ENCODE assay signal across 7 mouse cellular contexts in the genomic region with DNA sequence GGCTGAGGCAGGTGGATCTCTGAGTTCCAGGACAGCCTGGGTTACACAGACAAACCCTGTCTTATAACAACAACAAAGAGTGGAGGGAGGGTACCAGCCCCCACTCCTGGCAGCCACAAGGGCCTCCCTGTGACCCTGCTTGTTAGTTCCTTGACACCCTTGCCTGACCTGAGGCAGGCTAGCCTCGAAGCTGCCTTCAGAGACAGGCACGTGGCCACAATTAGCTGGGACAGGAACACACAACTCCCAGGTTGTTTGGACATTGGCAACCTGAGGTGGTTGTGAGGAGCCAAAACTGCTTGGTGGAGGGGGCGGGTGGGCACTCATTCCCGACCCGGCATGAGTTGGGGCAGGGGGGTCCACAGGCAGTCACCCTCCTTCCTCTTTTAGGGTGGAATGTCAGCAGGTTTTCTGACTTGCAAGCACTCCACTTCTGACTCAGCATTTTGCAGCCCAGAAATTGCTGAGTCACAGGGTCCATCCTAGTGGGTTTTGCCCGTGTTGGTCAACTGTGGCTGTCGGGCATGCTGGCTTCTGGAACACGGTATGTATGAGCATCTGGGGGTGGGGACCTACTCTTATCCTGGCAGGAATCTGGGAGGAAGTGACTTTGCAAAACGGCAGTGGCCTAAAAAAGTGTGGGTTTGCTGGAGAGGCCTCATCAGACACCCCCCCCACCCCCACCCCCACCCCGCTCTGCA. TPM values are rescaled to one million over a fixed set of nuclear protein-coding genes. Genes with fewer than 3 reads are reported as not detected.
DNase-seq lines count a peak whose midpoint lies in the region; ATAC-seq and TF ChIP-seq lines count a peak whose summit lies in the region.

No protein-coding gene starts in this region.

- no peak overlapping the region for H3K27ac ChIP-seq in kidney, adult 2 months (ENCODE audit: insufficient read depth, low read depth, low read length)
- no peak overlapping the region for H3K27ac ChIP-seq in kidney, embryonic 16.5 days (ENCODE audit: low read length)
- 0 out of 2 replicates have a peak overlapping the region, but pooled peaks have one; percentile 4 for H3K27ac ChIP-seq in brown adipose tissue, adult 24 weeks (replicated peaks; ENCODE audit: low read depth, low read length)
- peak overlapping the region; percentile 93 for H3K27ac ChIP-seq in liver, postnatal 0 days (ENCODE audit: low read depth)

- TF ChIP-seq POLR2A in kidney, adult 2 months (IDR thresholded peaks at IDR 0.05; ENCODE audit: low read depth, low read length) = no peak

- peaks cover 33% of the 10 kb centered on the region for H3K4me1 ChIP-seq in kidney, adult 2 months (ENCODE audit: control insufficient read depth, insufficient read depth, low read length)
- H3K4me1 ChIP-seq in kidney, embryonic 16.5 days (ENCODE audit: insufficient read depth, low read length) = peaks cover 45% of the 10 kb centered on the region
- H3K4me1 ChIP-seq in brown adipose tissue, adult 24 weeks (ENCODE audit: control insufficient read depth, insufficient read depth, insufficient read length, low read length) = peaks cover 47% of the 10 kb centered on the region
- peaks cover 42% of the 10 kb centered on the region for H3K4me1 ChIP-seq in liver, postnatal 0 days (ENCODE audit: insufficient read depth)

- no peak for TF ChIP-seq CTCF in kidney, adult 2 months (conservative IDR thresholded peaks at IDR 0.05; ENCODE audit: insufficient read depth, insufficient read length, low read depth, low read length)
- TF ChIP-seq CTCF in liver, postnatal 0 days (IDR thresholded peaks at IDR 0.05; ENCODE audit: low read depth) = no peak

- ATAC-seq in kidney, embryonic 16.5 days (ENCODE audit: low FRiP score, low TSS enrichment) = no peak
- ATAC-seq in liver, postnatal 0 days = no peak

- TF ChIP-seq EP300 in liver, postnatal 0 days (IDR thresholded peaks at IDR 0.05; ENCODE audit: low read depth) = no peak

- H3K9ac ChIP-seq in kidney, embryonic 16.5 days (replicated peaks; ENCODE audit: low read length) = no peak overlapping the region
- peak overlapping the region; percentile 92 for H3K9ac ChIP-seq in liver, postnatal 0 days (replicated peaks)

- H3K9me3 ChIP-seq in kidney, embryonic 16.5 days (ENCODE audit: low read length) = no peaks in the 10 kb centered on the region
- H3K9me3 ChIP-seq in liver, postnatal 0 days (ENCODE audit: low read length) = no peaks in the 10 kb centered on the region

- H3K36me3 ChIP-seq in kidney, adult 2 months (ENCODE audit: control insufficient read depth, insufficient read depth, low read length) = no peaks in the 10 kb centered on the region
- peaks cover 8% of the 10 kb centered on the region for H3K36me3 ChIP-seq in kidney, embryonic 16.5 days (ENCODE audit: insufficient read depth, low read length)
- peaks cover 13% of the 10 kb centered on the region for H3K36me3 ChIP-seq in liver, postnatal 0 days (replicated peaks; ENCODE audit: insufficient read depth, low read length)

- H3K4me3 ChIP-seq in kidney, adult 2 months (ENCODE audit: insufficient read depth, low read depth, low read length) = no peak overlapping the region
- H3K4me3 ChIP-seq in kidney, embryonic 16.5 days (ENCODE audit: low read length) = no peak overlapping the region
- no peak overlapping the region for H3K4me3 ChIP-seq in brown adipose tissue, adult 24 weeks (ENCODE audit: insufficient read depth, low read depth, low read length)
- peak overlapping the region; percentile 88 for H3K4me3 ChIP-seq in liver, postnatal 0 days (ENCODE audit: low read depth, low read length)

- no peak overlapping the region for H3K4me2 ChIP-seq in kidney, embryonic 16.5 days (replicated peaks; ENCODE audit: low read depth, low read length)
- H3K4me2 ChIP-seq in liver, postnatal 0 days (ENCODE audit: low read depth, low read length) = peak overlapping the region; percentile 86

- WGBS in kidney, adult 2 months = 27% methylated on average over 10 of the region's 10 CpGs
- WGBS in kidney, embryonic 16.5 days = 67% methylated on average over 10 of the region's 10 CpGs
- WGBS in liver, postnatal 0 days (ENCODE audit: insufficient replicate concordance) = 26% methylated on average over 10 of the region's 10 CpGs

- H3K27me3 ChIP-seq in kidney, adult 2 months (replicated peaks; ENCODE audit: control insufficient read depth, insufficient read depth, low read length) = no peaks in the 10 kb centered on the region
- H3K27me3 ChIP-seq in kidney, embryonic 16.5 days (ENCODE audit: insufficient read depth, low read length) = no peaks in the 10 kb centered on the region
- 0 out of 2 replicates have a peak, but pooled peaks cover 6% of the 10 kb centered on the region for H3K27me3 ChIP-seq in liver, postnatal 0 days (ENCODE audit: insufficient read depth, low read length)

- intact Hi-C loops in gastrocnemius, postnatal 36 days (cut with DNase I) = no loop called here

- peak; percentile 68 for DNase-seq in kidney, adult 2 months
- DNase-seq in ES-CJ7 (ENCODE audit: low read depth, low spot score) = peak; percentile 28
- peak; percentile 72 for DNase-seq in liver, postnatal 0 days
- DNase-seq in cerebellum, postnatal 14 days = no peak
- no peak for DNase-seq in gastrocnemius, postnatal 36 days

RNA-seq across cellular contexts. Expression of gene Slc48a1, which starts 8.2 kb away (rescaled TPM):
- 182 and 203 TPM in 2 replicates for polyA plus RNA-seq in kidney, adult 2 months (2012; rRNA removed)
- 81.7 and 81.9 TPM in 2 replicates for polyA plus RNA-seq in kidney, embryonic 16.5 days (2015; fragmentation: Nextera tagmentation; extraction: Ambion mirVana)
- polyA plus RNA-seq in brown adipose tissue, adult 24 weeks (2012; ENCODE audit: insufficient read depth, insufficient read length, missing spikeins) = 70.5 and 79.9 TPM in 2 replicates
- 59.0 and 61.1 TPM in 2 replicates for polyA plus RNA-seq in liver, postnatal 0 days (2015; fragmentation: Nextera tagmentation; extraction: Ambion mirVana)
- 10 to 100 TPM; 44.8 to 46.2 TPM for total RNA-seq in gastrocnemius, postnatal 36 days (2021)

RNA-seq across cellular contexts. Expression of gene Rapgef3, which starts 18.8 kb away (rescaled TPM):
- 136 and 184 TPM in 2 replicates for polyA plus RNA-seq in kidney, adult 2 months (2012; rRNA removed)
- 36.3 and 36.4 TPM in 2 replicates for polyA plus RNA-seq in kidney, embryonic 16.5 days (2015; fragmentation: Nextera tagmentation; extraction: Ambion mirVana)
- 6.1 and 6.6 TPM in 2 replicates for polyA plus RNA-seq in brown adipose tissue, adult 24 weeks (2012; ENCODE audit: insufficient read depth, insufficient read length, missing spikeins)
- polyA plus RNA-seq in liver, postnatal 0 days (2015; fragmentation: Nextera tagmentation; extraction: Ambion mirVana) = 1.5 and 1.9 TPM in 2 replicates
- total RNA-seq in gastrocnemius, postnatal 36 days (2021) = 1 to 10 TPM; 5.1 to 7.7 TPM

RNA-seq across cellular contexts. Expression of gene Endou, which starts 55.4 kb away (rescaled TPM):
- polyA plus RNA-seq in kidney, adult 2 months (2012; rRNA removed) = 2.4 and 2.9 TPM in 2 replicates
- 0.45 and 0.60 TPM in 2 replicates for polyA plus RNA-seq in kidney, embryonic 16.5 days (2015; fragmentation: Nextera tagmentation; extraction: Ambion mirVana)
- polyA plus RNA-seq in brown adipose tissue, adult 24 weeks (2012; ENCODE audit: insufficient read depth, insufficient read length, missing spikeins) = 0.63 and 2.0 TPM in 2 replicates
- polyA plus RNA-seq in liver, postnatal 0 days (2015; fragmentation: Nextera tagmentation; extraction: Ambion mirVana) = 0.66 and 0.82 TPM in 2 replicates
- under 1 TPM; 0.44 to 0.77 TPM for total RNA-seq in gastrocnemius, postnatal 36 days (2021)

RNA-seq across cellular contexts. Expression of gene Hdac7, which starts 57.7 kb away (rescaled TPM):
- polyA plus RNA-seq in kidney, adult 2 months (2012; rRNA removed) = 41.6 and 45.4 TPM in 2 replicates
- 37.3 and 40.0 TPM in 2 replicates for polyA plus RNA-seq in kidney, embryonic 16.5 days (2015; fragmentation: Nextera tagmentation; extraction: Ambion mirVana)
- 10.0 and 10.2 TPM in 2 replicates for polyA plus RNA-seq in brown adipose tissue, adult 24 weeks (2012; ENCODE audit: insufficient read depth, insufficient read length, missing spikeins)
- 5.3 TPM in 2 replicates for polyA plus RNA-seq in liver, postnatal 0 days (2015; fragmentation: Nextera tagmentation; extraction: Ambion mirVana)
- 10 to 100 TPM; 10.6 to 11.8 TPM for total RNA-seq in gastrocnemius, postnatal 36 days (2021)

Comparison
In these comparisons a context has a peak if more than half of its experiments do, and no peak if none do; other contexts are left out.
1. DNase-seq: peak in kidney, adult 2 months (single experiment), ES-CJ7 (single experiment) and liver, postnatal 0 days (single experiment); none in cerebellum, postnatal 14 days (0 of 2) and gastrocnemius, postnatal 36 days (0 of 2).
2. H3K27ac ChIP-seq: peak in brown adipose tissue, adult 24 weeks (single experiment) and liver, postnatal 0 days (single experiment); none in kidney, adult 2 months (single experiment) and kidney, embryonic 16.5 days (single experiment).